Mouse (Mus musculus) neural tube, embryonic 15.5 days (tissue): ENCODE data around the gene Lsamp. TPM values are rescaled to one million over a fixed set of nuclear protein-coding genes. Genes with fewer than 3 reads are reported as not detected.
A peak's percentile ranks its signal among the peaks of the same experiment; 100 is the strongest.

Experiments
- ATAC-seq: fragments of 200-750 bp; cut with Nextera tagmentation; 2 replicates; pipeline ENCODE4 v1.8.0; 2017; ENCODE audit warnings: mild to moderate bottlenecking, moderate TSS enrichment, moderate library complexity; ENCODE audit not compliant: low FRiP score
- H3K27ac ChIP-seq: fragments of 300-500 bp; sonication (generic); replicated peaks from 2 replicates; pipeline ENCODE4 v1.5.1; 2015; ENCODE audit warnings: mild to moderate bottlenecking, inconsistent platforms
- H3K27me3 ChIP-seq: fragments of 300-500 bp; sonication (generic); replicated peaks from 2 replicates; pipeline ENCODE4 v1.6.1; 2015; ENCODE audit warnings: inconsistent platforms
- H3K36me3 ChIP-seq: fragments of 300-500 bp; sonication (generic); 2 replicates; pipeline ENCODE4 v1.6.1; 2015; ENCODE audit warnings: inconsistent platforms
- H3K4me1 ChIP-seq: fragments of 300-500 bp; sonication (generic); 2 replicates; pipeline ENCODE4 v1.6.1; 2015; ENCODE audit warnings: inconsistent platforms
- H3K4me2 ChIP-seq: fragments of 300-500 bp; sonication (generic); 2 replicates; pipeline ENCODE4 v1.6.1; 2015; ENCODE audit warnings: inconsistent platforms, mild to moderate bottlenecking, moderate library complexity
- H3K4me3 ChIP-seq: fragments of 300-500 bp; sonication (generic); replicated peaks from 2 replicates; pipeline ENCODE4 v1.5.1; 2015; ENCODE audit warnings: mild to moderate bottlenecking, inconsistent platforms
- H3K9ac ChIP-seq: fragments of 300-500 bp; sonication (generic); replicated peaks from 2 replicates; pipeline ENCODE4 v1.6.1; 2015; ENCODE audit warnings: mild to moderate bottlenecking, inconsistent platforms
- H3K9me3 ChIP-seq: fragments of 300-500 bp; sonication (generic); replicated peaks from 2 replicates; pipeline ENCODE4 v1.6.1; 2016; ENCODE audit warnings: inconsistent platforms
- WGBS: fragments of 180-500 bp; shearing (Covaris S2); methylation state at CpG from one replicate; pipeline ENCODE4 v1.1.7; 2015; ENCODE audit warnings: mixed read lengths; 5-methylcytosine and 5-hydroxymethylcytosine counted together
- polyA plus RNA-seq: library from polyadenylated mRNA; unstranded; fragments of >200 nt; fragmentation: Nextera tagmentation; extraction: Ambion mirVana; gene quantifications from 2 replicates; pipeline ENCODE4 v1.2.1, GENCODE M21; 2015

Gene Lsamp
- polyA plus RNA-seq, 1 experiment from 2014 or later = 124 TPM

DNA sequence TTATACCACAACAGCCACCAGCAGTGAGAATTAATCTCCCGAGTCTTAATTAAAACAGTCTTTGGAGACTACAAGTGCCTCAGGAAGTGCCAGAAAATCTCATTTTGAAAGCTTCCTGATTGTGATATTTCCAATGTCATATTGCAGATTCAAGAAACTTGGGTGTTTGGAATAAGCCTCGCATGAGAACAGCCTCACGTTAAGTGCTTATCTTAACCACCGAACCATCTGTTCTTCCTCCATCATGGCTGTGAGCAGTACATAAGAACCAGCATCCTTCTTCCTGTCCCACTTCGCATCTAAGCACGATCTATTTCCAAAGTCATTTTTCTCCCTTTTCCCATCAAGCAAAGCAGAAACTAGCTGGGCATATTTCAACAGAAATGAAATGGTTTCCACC lies 1780.1 kb downstream of the Lsamp start:
- WGBS = 75% methylated on average over 6 of the region's 6 CpGs
- no peak for ATAC-seq
- Histone ChIP-seq H3K27me3 (no peaks in the 10 kb centered on the region), H3K36me3 (no peaks in the 10 kb centered on the region), H3K4me2 (no peak overlapping the region), H3K4me3 (no peak overlapping the region), H3K27ac (no peak overlapping the region), H3K9me3 (no peaks in the 10 kb centered on the region), H3K9ac (no peak overlapping the region), H3K4me1 (no peaks in the 10 kb centered on the region)

DNA sequence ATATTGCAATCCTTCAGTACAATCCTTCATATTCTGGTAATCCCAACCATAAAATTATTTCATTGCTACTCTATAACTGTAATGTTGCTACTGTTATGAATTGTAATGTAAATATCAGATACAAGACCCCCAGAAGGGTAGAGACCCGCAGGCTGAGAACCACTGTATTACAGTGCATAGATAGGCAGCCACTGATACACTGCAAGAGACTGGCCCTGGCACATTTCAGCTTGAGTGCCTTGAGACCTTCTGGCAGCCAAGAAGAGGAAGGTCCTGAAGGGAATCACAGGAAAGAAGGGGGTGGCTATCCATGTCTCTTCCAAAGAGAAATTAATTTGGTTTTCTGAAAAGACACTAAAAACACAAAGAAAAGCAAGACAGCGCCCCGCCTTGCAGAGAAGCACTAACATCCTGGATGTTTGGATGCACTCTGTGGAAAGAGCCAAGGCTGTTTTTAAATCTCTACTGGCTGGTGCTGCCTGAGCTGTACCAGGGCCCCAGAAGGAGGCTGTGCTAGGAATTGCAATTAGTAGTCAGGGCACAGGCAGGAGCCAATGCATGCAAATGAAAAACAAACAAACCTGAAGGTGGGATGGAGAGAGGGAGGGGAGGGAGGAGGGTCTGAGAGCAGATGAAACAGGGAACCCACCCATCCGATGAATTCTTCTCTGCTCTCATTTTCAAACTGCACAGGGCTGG lies 1787.4 kb downstream of the Lsamp start:
- Histone ChIP-seq H3K36me3 (no peaks in the 10 kb centered on the region), H3K9me3 (no peaks in the 10 kb centered on the region), H3K27ac (peak overlapping the region; percentile 67), H3K4me1 (peaks cover 9% of the 10 kb centered on the region), H3K4me3 (no peak overlapping the region), H3K9ac (no peak overlapping the region), H3K4me2 (no peak overlapping the region), H3K27me3 (no peaks in the 10 kb centered on the region)
- ATAC-seq = peak; percentile 90
- 53% methylated on average over 4 of the region's 4 CpGs for WGBS

DNA sequence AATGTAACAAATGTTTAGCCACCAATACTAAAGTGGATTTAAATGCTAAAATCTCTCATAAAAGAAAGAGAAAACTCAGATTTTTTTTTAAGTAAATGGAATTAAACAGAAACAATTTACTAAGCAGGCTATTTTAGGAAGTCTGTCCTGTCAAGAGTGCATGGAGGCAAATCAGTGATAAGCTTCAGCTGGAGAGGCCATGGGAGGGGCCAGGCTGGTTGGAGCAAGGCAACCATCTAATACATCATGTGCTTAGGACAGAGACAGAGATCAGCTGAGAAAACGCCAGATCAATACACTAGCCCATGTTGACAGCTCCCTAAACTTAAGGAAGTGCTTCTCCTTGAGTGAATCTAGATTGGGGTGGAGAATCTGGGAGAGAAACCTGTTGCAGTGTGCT lies 1793.4 kb downstream of the Lsamp start:
- 79% methylated on average over 1 of the region's 1 CpGs for WGBS
- no peak for ATAC-seq

GRCm38 (mm10) chr16:41785600-41785999 lies 1801.4 kb downstream of the Lsamp start:
- Histone ChIP-seq H3K4me2 (no peak overlapping the region), H3K27ac (no peak overlapping the region), H3K27me3 (no peaks in the 10 kb centered on the region), H3K36me3 (no peaks in the 10 kb centered on the region), H3K4me1 (0 out of 2 replicates have a peak, but pooled peaks cover 5% of the 10 kb centered on the region), H3K4me3 (no peak overlapping the region), H3K9ac (no peak overlapping the region), H3K9me3 (no peaks in the 10 kb centered on the region)
- ATAC-seq = no peak
- WGBS = 81% methylated on average over 2 of the region's 2 CpGs

More for the DNA sequence above, 1793.4 kb downstream of the Lsamp start:
- Histone ChIP-seq H3K9me3 (no peaks in the 10 kb centered on the region), H3K9ac (no peak overlapping the region), H3K4me2 (no peak overlapping the region), H3K4me1 (no peaks in the 10 kb centered on the region), H3K27ac (no peak overlapping the region), H3K4me3 (no peak overlapping the region), H3K27me3 (no peaks in the 10 kb centered on the region), H3K36me3 (no peaks in the 10 kb centered on the region)

GRCm38 (mm10) chr16:41786704-41787103 lies 1802.5 kb downstream of the Lsamp start:
- no peak for ATAC-seq
- H3K36me3 ChIP-seq = no peaks in the 10 kb centered on the region
- WGBS = 81% methylated on average over 3 of the region's 3 CpGs
- H3K4me3 ChIP-seq = no peak overlapping the region
- H3K9me3 ChIP-seq = no peaks in the 10 kb centered on the region
- 0 out of 2 replicates have a peak, but pooled peaks cover 5% of the 10 kb centered on the region for H3K4me1 ChIP-seq
- no peak overlapping the region for H3K9ac ChIP-seq
- no peak overlapping the region for H3K27ac ChIP-seq
- no peak overlapping the region for H3K4me2 ChIP-seq
- H3K27me3 ChIP-seq = no peaks in the 10 kb centered on the region

DNA sequence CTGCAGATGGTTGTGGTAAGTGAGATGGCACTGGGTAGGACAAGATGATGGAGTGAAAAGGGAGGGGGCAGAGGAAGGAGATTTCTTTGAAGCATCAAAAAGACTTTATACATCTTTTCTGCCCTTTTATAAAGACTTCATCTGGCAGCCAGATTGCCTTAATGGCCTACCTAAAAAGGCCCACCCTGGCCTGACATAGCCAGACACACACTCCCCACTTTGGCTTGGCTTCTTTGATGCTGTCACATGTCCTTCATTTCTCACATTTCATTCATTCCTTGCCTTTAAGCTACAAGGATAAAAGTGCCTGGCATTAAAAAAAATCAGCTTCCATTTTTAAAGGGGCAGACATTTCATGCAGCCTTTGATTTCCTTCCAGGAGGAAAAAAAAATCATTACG lies 1803.0 kb downstream of the Lsamp start:
- 85% methylated on average over 1 of the region's 1 CpGs for WGBS
- H3K27ac ChIP-seq = no peak overlapping the region
- H3K4me3 ChIP-seq = no peak overlapping the region
- H3K27me3 ChIP-seq = no peaks in the 10 kb centered on the region
- no peak for ATAC-seq
- H3K9ac ChIP-seq = no peak overlapping the region
- no peaks in the 10 kb centered on the region for H3K36me3 ChIP-seq
- 0 out of 2 replicates have a peak, but pooled peaks cover 5% of the 10 kb centered on the region for H3K4me1 ChIP-seq
- no peaks in the 10 kb centered on the region for H3K9me3 ChIP-seq
- no peak overlapping the region for H3K4me2 ChIP-seq

DNA sequence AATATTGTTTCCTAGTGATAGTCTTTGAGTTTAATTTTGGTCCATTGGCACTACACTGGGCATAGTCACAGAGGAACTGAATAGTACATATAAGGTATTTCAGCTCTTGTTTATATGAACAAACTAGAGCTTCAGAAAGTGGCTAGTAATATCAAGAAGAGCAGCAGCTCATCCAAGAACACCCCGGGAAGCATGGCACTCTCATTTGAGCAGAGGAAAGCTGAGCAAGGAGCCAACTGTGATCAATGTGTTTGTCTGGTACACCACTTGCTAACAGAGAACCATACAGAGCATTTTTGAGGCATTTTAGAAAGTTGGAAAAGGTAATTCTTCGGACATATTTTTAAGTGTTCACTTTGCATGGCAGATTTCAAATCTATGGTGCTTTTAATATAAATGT lies 1805.9 kb downstream of the Lsamp start:
- Histone ChIP-seq H3K4me2 (no peak overlapping the region), H3K4me3 (no peak overlapping the region), H3K9ac (no peak overlapping the region), H3K4me1 (0 out of 2 replicates have a peak, but pooled peaks cover 4% of the 10 kb centered on the region), H3K9me3 (no peaks in the 10 kb centered on the region), H3K27ac (no peak overlapping the region), H3K27me3 (no peaks in the 10 kb centered on the region), H3K36me3 (no peaks in the 10 kb centered on the region)
- no peak for ATAC-seq
- whole genome bisulfite sequencing = 90% methylated on average over 2 of the region's 2 CpGs

GRCm38 (mm10) chr16:41820369-41820768 lies 1836.2 kb downstream of the Lsamp start:
- Histone ChIP-seq H3K27me3 (no peaks in the 10 kb centered on the region), H3K4me1 (0 out of 2 replicates have a peak, but pooled peaks cover 6% of the 10 kb centered on the region), H3K27ac (no peak overlapping the region), H3K9me3 (no peaks in the 10 kb centered on the region), H3K9ac (no peak overlapping the region), H3K4me2 (no peak overlapping the region), H3K36me3 (no peaks in the 10 kb centered on the region), H3K4me3 (no peak overlapping the region)
- ATAC-seq = no peak
- 78% methylated on average over 6 of the region's 6 CpGs for WGBS

GRCm38 (mm10) chr16:41826899-41827604 lies 1842.9 kb downstream of the Lsamp start:
- Histone ChIP-seq H3K9ac (no peak overlapping the region), H3K27ac (peak overlapping the region; percentile 11; the same call in 1 of the 2 replicates), H3K4me3 (no peak overlapping the region), H3K27me3 (no peaks in the 10 kb centered on the region), H3K4me1 (peaks cover 11% of the 10 kb centered on the region), H3K36me3 (no peaks in the 10 kb centered on the region), H3K4me2 (no peak overlapping the region), H3K9me3 (no peaks in the 10 kb centered on the region)
- WGBS = 56% methylated on average over 5 of the region's 5 CpGs
- ATAC-seq = no peak

DNA sequence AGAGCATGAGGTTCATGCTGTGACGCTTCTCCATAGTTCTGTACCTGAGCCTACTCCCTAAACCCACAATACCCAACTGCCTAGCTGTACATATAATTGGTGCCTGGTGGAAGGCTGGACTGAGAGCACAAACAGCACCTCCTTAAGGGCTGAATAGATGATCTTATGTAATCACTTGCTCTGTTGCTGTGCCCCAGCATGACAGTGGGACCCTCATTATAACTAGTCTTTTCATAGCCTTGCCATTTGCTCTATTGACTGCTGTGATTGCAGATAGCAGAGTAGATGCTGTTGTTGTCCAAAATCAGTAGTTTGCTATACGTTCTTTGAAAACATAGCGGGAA lies 1843.4 kb downstream of the Lsamp start:
- H3K27ac ChIP-seq = no peak overlapping the region; the same call in 1 of the 2 replicates
- no peaks in the 10 kb centered on the region for H3K9me3 ChIP-seq
- no peak overlapping the region for H3K9ac ChIP-seq
- no peaks in the 10 kb centered on the region for H3K27me3 ChIP-seq
- no peak overlapping the region for H3K4me2 ChIP-seq
- no peak for ATAC-seq
- H3K4me3 ChIP-seq = no peak overlapping the region
- no peaks in the 10 kb centered on the region for H3K36me3 ChIP-seq
- 76% methylated on average over 3 of the region's 3 CpGs for WGBS
- peaks cover 11% of the 10 kb centered on the region for H3K4me1 ChIP-seq

DNA sequence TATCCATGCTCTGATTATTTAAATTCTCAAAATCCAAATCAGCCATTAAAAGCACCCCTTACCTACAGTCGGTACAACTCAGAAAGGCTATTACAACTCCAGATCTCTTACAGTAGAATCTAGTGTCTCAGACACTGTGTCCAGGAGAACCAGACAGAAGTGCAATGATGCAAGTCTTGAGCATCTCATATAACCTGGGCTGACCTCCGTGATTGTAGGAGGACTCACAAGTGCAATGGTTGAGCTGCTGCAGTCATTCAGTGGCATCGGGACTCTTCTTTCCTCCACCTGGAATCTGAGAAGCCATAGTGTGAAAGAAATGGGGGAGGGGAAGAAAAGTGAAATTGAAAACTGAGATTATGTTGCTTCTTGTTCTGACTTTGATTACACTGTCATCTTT lies 1850.5 kb downstream of the Lsamp start:
- H3K4me3 ChIP-seq = no peak overlapping the region
- no peaks in the 10 kb centered on the region for H3K4me1 ChIP-seq
- H3K4me2 ChIP-seq = no peak overlapping the region
- no peak overlapping the region for H3K27ac ChIP-seq
- 82% methylated on average over 3 of the region's 3 CpGs for WGBS
- no peaks in the 10 kb centered on the region for H3K27me3 ChIP-seq
- no peaks in the 10 kb centered on the region for H3K9me3 ChIP-seq
- H3K9ac ChIP-seq = no peak overlapping the region
- H3K36me3 ChIP-seq = no peaks in the 10 kb centered on the region
- ATAC-seq = no peak

DNA sequence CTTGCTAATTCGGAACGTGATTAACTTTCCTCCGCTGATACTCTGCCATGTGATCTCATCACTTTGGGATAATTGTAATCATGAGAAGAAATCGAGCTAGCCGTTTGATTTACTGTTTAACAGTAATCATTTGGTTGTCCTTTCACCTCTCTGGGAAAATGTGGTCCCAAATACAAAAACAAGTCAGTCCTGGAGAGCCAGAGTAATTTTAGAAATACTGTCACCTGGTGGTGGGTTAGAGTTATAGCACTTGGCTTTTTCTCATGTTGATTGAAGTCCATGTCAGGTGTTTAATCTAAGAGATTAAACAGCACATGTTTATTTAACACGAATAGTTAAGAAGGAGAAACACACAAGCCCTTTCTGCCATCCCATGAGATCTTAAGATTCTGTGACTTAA lies 1851.6 kb downstream of the Lsamp start:
- H3K36me3 ChIP-seq = no peaks in the 10 kb centered on the region
- WGBS = 46% methylated on average over 6 of the region's 6 CpGs
- no peak overlapping the region for H3K27ac ChIP-seq
- no peak overlapping the region for H3K4me2 ChIP-seq
- ATAC-seq = no peak
- no peak overlapping the region for H3K4me3 ChIP-seq
- no peaks in the 10 kb centered on the region for H3K27me3 ChIP-seq
- H3K9ac ChIP-seq = no peak overlapping the region
- H3K4me1 ChIP-seq = no peaks in the 10 kb centered on the region
- H3K9me3 ChIP-seq = no peaks in the 10 kb centered on the region
